Mouse (Mus musculus) mature B cell (primary cell): ENCODE results near the gene Cmya5.
"Not testable (repeated sequence)": the region's sequence is repeated elsewhere in the genome, so short reads cannot be mapped to it uniquely, and the experiment has no call there.

ENCODE experiments used
- in situ Hi-C: fragments of 300-500 bp; cut with MboI; formaldehyde crosslinking; loops from 2 replicates; pipeline ENCODE4 v1.14.3; 2019

The Cmya5 gene

GRCm38 (mm10) chr13:93122321-93122720 lies 22.2 kb downstream of the Cmya5 start:
- in situ Hi-C loops, result no loop called here

- in situ Hi-C loops, result no loop called here
Observed at GRCm38 (mm10) chr13:93117241-93117640, 27.3 kb downstream of the Cmya5 start.

- in situ Hi-C loops, result no loop called here
Observed at GRCm38 (mm10) chr13:93102340-93103090, 42.0 kb downstream of the Cmya5 start.

- in situ Hi-C loops, result no loop called here
Observed at GRCm38 (mm10) chr13:93098596-93098995, 45.9 kb downstream of the Cmya5 start.

GRCm38 (mm10) chr13:93096643-93097042 lies 47.9 kb downstream of the Cmya5 start:
- in situ Hi-C loops, result no loop called here

- in situ Hi-C loops, result no loop called here
Observed at GRCm38 (mm10) chr13:93095097-93095791, 49.3 kb downstream of the Cmya5 start.

- in situ Hi-C loops, result no loop called here
Observed at GRCm38 (mm10) chr13:93094204-93094935, 50.2 kb downstream of the Cmya5 start.

- in situ Hi-C loops, result no loop called here
Observed at GRCm38 (mm10) chr13:93093697-93094096, 50.8 kb downstream of the Cmya5 start.

GRCm38 (mm10) chr13:93092916-93093429 lies 51.6 kb downstream of the Cmya5 start:
- in situ Hi-C loops, result no loop called here

GRCm38 (mm10) chr13:93091866-93092455 lies 52.6 kb downstream of the Cmya5 start:
- in situ Hi-C loops, result no loop called here

GRCm38 (mm10) chr13:93091176-93091575 lies 53.3 kb downstream of the Cmya5 start:
- in situ Hi-C loops, result no loop called here

- in situ Hi-C loops, result no loop called here
Observed at GRCm38 (mm10) chr13:93089481-93089880, 55.0 kb downstream of the Cmya5 start.

- in situ Hi-C loops, result no loop called here
Observed at GRCm38 (mm10) chr13:93085711-93086110, 58.8 kb downstream of the Cmya5 start.

- in situ Hi-C loops, result not testable (repeated sequence)
Observed at GRCm38 (mm10) chr13:93082324-93082723, 62.2 kb downstream of the Cmya5 start.

- in situ Hi-C loops, result no loop called here
Observed at GRCm38 (mm10) chr13:93080859-93081258, 63.7 kb downstream of the Cmya5 start.

- in situ Hi-C loops, result no loop called here
Observed at GRCm38 (mm10) chr13:93074147-93074641, 70.3 kb downstream of the Cmya5 start.

GRCm38 (mm10) chr13:93073595-93073994 lies 70.9 kb downstream of the Cmya5 start:
- in situ Hi-C loops, result no loop called here

- in situ Hi-C loops, result no loop called here
Observed at GRCm38 (mm10) chr13:93072871-93073411, 71.6 kb downstream of the Cmya5 start.

- in situ Hi-C loops, result no loop called here
Observed at GRCm38 (mm10) chr13:93070406-93070805, 74.1 kb downstream of the Cmya5 start.

- in situ Hi-C loops, result no loop called here
Observed at GRCm38 (mm10) chr13:93069481-93069880, 75.0 kb downstream of the Cmya5 start.

GRCm38 (mm10) chr13:93068353-93068752 lies 76.2 kb downstream of the Cmya5 start:
- in situ Hi-C loops, result no loop called here
